Mouse (Mus musculus): ENCODE results near the gene March10.

The March10 gene

GRCm38 (mm10) chr11:105407846-105408441 lies 48.6 kb downstream of the March10 start:
- peak; percentile 12 for DNase-seq (ENCODE audit: low read depth, low spot score)

GRCm38 (mm10) chr11:105402355-105402754 lies 54.2 kb downstream of the March10 start:
- peak; percentile 11 for DNase-seq (ENCODE audit: low read depth, low spot score)

- DNase-seq (ENCODE audit: low read depth, low spot score), result no peak
Measured at GRCm38 (mm10) chr11:105390290-105390689, 66.2 kb downstream of the March10 start.

GRCm38 (mm10) chr11:105388636-105389035 lies 67.9 kb downstream of the March10 start:
- DNase-seq (ENCODE audit: low read depth, low spot score), result no peak

GRCm38 (mm10) chr11:105385266-105385665 lies 71.3 kb downstream of the March10 start:
- no peak for DNase-seq (ENCODE audit: low read depth, low spot score)

GRCm38 (mm10) chr11:105375821-105376235 lies 80.7 kb downstream of the March10 start:
- no peak for DNase-seq (ENCODE audit: low read depth, low spot score)

- no peak for DNase-seq (ENCODE audit: low read depth, low spot score)
Measured at GRCm38 (mm10) chr11:105374526-105375175, 81.9 kb downstream of the March10 start.

- DNase-seq (ENCODE audit: low read depth, low spot score), result no peak
Measured at GRCm38 (mm10) chr11:105373881-105374280, 82.7 kb downstream of the March10 start.

- no peak for DNase-seq (ENCODE audit: low read depth, low spot score)
Measured at GRCm38 (mm10) chr11:105371818-105372217, 84.7 kb downstream of the March10 start.

- no peak for DNase-seq (ENCODE audit: low read depth, low spot score)
Measured at GRCm38 (mm10) chr11:105369526-105370386, 86.8 kb downstream of the March10 start.

GRCm38 (mm10) chr11:105368833-105369232 lies 87.7 kb downstream of the March10 start:
- DNase-seq (ENCODE audit: low read depth, low spot score), result no peak

- no peak for DNase-seq (ENCODE audit: low read depth, low spot score)
Measured at GRCm38 (mm10) chr11:105367163-105367562, 89.4 kb downstream of the March10 start.

- DNase-seq (ENCODE audit: low read depth, low spot score), result no peak
Measured at GRCm38 (mm10) chr11:105366051-105366450, 90.5 kb downstream of the March10 start.

- DNase-seq (ENCODE audit: low read depth, low spot score), result no peak
Measured at GRCm38 (mm10) chr11:105365611-105366010, 90.9 kb downstream of the March10 start.

- DNase-seq (ENCODE audit: low read depth, low spot score), result peak; percentile 32
Measured at GRCm38 (mm10) chr11:105364386-105365065, 92.0 kb downstream of the March10 start.

GRCm38 (mm10) chr11:105363598-105364385 lies 92.7 kb downstream of the March10 start:
- no peak for DNase-seq (ENCODE audit: low read depth, low spot score)

- DNase-seq (ENCODE audit: low read depth, low spot score), result peak; percentile 79
Measured at GRCm38 (mm10) chr11:105362946-105363597, 93.5 kb downstream of the March10 start.

GRCm38 (mm10) chr11:105362041-105362765 lies 94.3 kb downstream of the March10 start:
- DNase-seq (ENCODE audit: low read depth, low spot score), result no peak

GRCm38 (mm10) chr11:105356301-105356700 lies 100.2 kb downstream of the March10 start:
- no peak for DNase-seq (ENCODE audit: low read depth, low spot score)

GRCm38 (mm10) chr11:105353891-105354280 lies 102.6 kb downstream of the March10 start:
- no peak for DNase-seq (ENCODE audit: low read depth, low spot score)

Data from mesoderm, embryonic 11.5 days (tissue).